Mouse (Mus musculus): ENCODE data around the gene Abcf1. TPM values are rescaled to one million over a fixed set of nuclear protein-coding genes. Genes with fewer than 3 reads are reported as not detected.

The Abcf1 gene
- polyA plus RNA-seq, 1 experiment from 2014 or later: 55.8 TPM

DNA sequence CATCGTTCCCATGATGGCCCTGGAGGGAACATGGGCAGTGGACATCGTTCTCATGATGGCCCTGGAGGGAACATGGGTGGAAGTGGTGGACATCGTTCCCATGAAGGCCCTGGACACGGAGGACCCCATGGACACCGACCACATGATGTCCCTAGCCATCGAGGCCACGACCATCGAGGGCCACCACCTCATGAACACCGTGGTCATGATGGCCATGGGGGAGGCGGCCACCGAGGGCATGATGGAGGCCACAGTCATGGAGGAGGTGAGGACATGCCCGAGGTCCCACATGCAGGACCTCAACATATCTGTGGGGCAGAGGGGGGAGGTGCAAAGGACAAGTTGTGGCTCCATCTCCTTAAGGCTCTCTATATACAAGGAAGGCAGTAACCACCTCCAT, 38.9 kb downstream of the Abcf1 start:
- H3K27ac ChIP-seq (ENCODE audit: low read depth, low read length): no peak overlapping the region
- no peaks in the 10 kb centered on the region for H3K4me1 ChIP-seq (ENCODE audit: control insufficient read depth, insufficient read depth, low read length)
- no peak overlapping the region for H3K4me3 ChIP-seq (ENCODE audit: low read depth, low read length)
- H3K9me3 ChIP-seq (replicated peaks; ENCODE audit: control insufficient read depth, low read length): no peaks in the 10 kb centered on the region
- DNase-seq (ENCODE audit: low spot score) (no peak), ATAC-seq (no peak)
- no peak overlapping the region for H3K4me2 ChIP-seq (ENCODE audit: low read length)
- WGBS: 98% methylated on average over 12 of the region's 12 CpGs
- no peaks in the 10 kb centered on the region for H3K27me3 ChIP-seq (replicated peaks; ENCODE audit: control insufficient read depth, insufficient read depth, low read length)
- no peak overlapping the region for H3K9ac ChIP-seq (ENCODE audit: low read length)
- H3K36me3 ChIP-seq (ENCODE audit: control insufficient read depth, insufficient read depth, low read length): peaks cover 55% of the 10 kb centered on the region

DNA sequence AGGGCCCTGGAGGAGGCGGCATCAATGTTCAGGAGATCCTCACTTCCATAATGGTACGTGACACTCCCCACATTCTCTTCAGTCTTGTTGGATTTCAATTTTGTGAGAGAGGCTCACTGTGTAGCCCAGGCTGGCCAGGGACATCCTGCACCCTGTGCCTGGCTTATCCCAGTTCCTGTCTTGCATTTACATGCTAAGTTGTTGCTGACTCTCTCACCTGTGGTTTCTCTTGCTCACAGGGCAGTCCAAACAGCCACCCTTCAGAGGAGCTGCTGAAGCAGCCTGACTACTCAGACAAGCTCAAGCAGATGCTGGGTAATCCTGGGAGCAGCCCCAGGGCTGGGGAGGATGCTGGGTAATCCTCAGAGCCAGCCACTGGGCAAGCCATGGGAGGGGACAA, 40.0 kb downstream of the Abcf1 start:
- ATAC-seq (no peak), DNase-seq (ENCODE audit: low spot score) (no peak)
- H3K9ac ChIP-seq (ENCODE audit: low read length): no peak overlapping the region
- H3K36me3 ChIP-seq (ENCODE audit: control insufficient read depth, insufficient read depth, low read length): peaks cover 66% of the 10 kb centered on the region
- H3K27me3 ChIP-seq (replicated peaks; ENCODE audit: control insufficient read depth, insufficient read depth, low read length): no peaks in the 10 kb centered on the region
- no peaks in the 10 kb centered on the region for H3K4me1 ChIP-seq (ENCODE audit: control insufficient read depth, insufficient read depth, low read length)
- H3K27ac ChIP-seq (ENCODE audit: low read depth, low read length): no peak overlapping the region
- 91% methylated on average over 2 of the region's 2 CpGs for WGBS
- H3K4me3 ChIP-seq (ENCODE audit: low read depth, low read length): no peak overlapping the region
- H3K4me2 ChIP-seq (ENCODE audit: low read length): no peak overlapping the region
- no peaks in the 10 kb centered on the region for H3K9me3 ChIP-seq (replicated peaks; ENCODE audit: control insufficient read depth, low read length)

GRCm38 (mm10) chr17:35927471-35927870, 42.1 kb downstream of the Abcf1 start:
- no peak for DNase-seq (ENCODE audit: low spot score)
- Histone ChIP-seq H3K9me3 (replicated peaks; ENCODE audit: control insufficient read depth, low read length) (no peaks in the 10 kb centered on the region), H3K4me2 (ENCODE audit: low read length) (no peak overlapping the region), H3K27me3 (replicated peaks; ENCODE audit: control insufficient read depth, insufficient read depth, low read length) (no peaks in the 10 kb centered on the region), H3K4me3 (ENCODE audit: low read depth, low read length) (no peak overlapping the region), H3K4me1 (ENCODE audit: control insufficient read depth, insufficient read depth, low read length) (no peaks in the 10 kb centered on the region), H3K27ac (ENCODE audit: low read depth, low read length) (no peak overlapping the region), H3K9ac (ENCODE audit: low read length) (no peak overlapping the region), H3K36me3 (ENCODE audit: control insufficient read depth, insufficient read depth, low read length) (peaks cover 77% of the 10 kb centered on the region)
- 79% methylated on average over 1 of the region's 1 CpGs for WGBS
- ATAC-seq: no peak

- Histone ChIP-seq H3K9ac (ENCODE audit: low read length) (no peak overlapping the region), H3K27ac (ENCODE audit: low read depth, low read length) (no peak overlapping the region), H3K36me3 (ENCODE audit: control insufficient read depth, insufficient read depth, low read length) (peaks cover 48% of the 10 kb centered on the region), H3K4me1 (ENCODE audit: control insufficient read depth, insufficient read depth, low read length) (peaks cover 20% of the 10 kb centered on the region), H3K4me3 (ENCODE audit: low read depth, low read length) (no peak overlapping the region), H3K9me3 (replicated peaks; ENCODE audit: control insufficient read depth, low read length) (no peaks in the 10 kb centered on the region), H3K27me3 (replicated peaks; ENCODE audit: control insufficient read depth, insufficient read depth, low read length) (no peaks in the 10 kb centered on the region), H3K4me2 (ENCODE audit: low read length) (no peak overlapping the region)
- ATAC-seq: no peak
- no peak for DNase-seq (ENCODE audit: low spot score)
- 91% methylated on average over 4 of the region's 4 CpGs for WGBS
Measured at GRCm38 (mm10) chr17:35923281-35923680, 46.3 kb downstream of the Abcf1 start.

DNA sequence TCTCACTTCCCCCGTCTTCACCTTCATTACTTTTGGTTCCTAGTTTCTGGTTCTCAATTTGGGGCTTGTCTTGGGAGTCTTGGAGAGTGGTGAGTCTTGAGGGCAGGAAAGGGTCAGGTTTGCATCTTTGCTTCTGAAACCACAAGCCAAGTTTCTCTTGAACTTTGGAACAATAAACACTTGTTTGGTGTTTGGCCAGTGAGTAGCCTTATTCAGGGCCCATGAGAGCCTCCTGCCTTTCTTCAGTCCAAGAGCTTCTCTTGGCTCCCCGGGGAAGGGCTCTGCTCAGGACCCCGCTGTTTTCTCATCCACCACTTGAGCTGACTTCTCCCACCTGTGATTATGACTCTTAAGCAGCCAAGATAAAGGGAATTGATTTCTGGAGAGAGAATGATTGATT, 47.0 kb downstream of the Abcf1 start:
- Histone ChIP-seq H3K4me1 (ENCODE audit: control insufficient read depth, insufficient read depth, low read length) (peaks cover 20% of the 10 kb centered on the region), H3K27ac (ENCODE audit: low read depth, low read length) (no peak overlapping the region; the same call in 1 of the 2 replicates), H3K4me2 (ENCODE audit: low read length) (no peak overlapping the region), H3K9me3 (replicated peaks; ENCODE audit: control insufficient read depth, low read length) (no peaks in the 10 kb centered on the region), H3K27me3 (replicated peaks; ENCODE audit: control insufficient read depth, insufficient read depth, low read length) (no peaks in the 10 kb centered on the region), H3K9ac (ENCODE audit: low read length) (no peak overlapping the region), H3K4me3 (ENCODE audit: low read depth, low read length) (no peak overlapping the region), H3K36me3 (ENCODE audit: control insufficient read depth, insufficient read depth, low read length) (peaks cover 43% of the 10 kb centered on the region)
- ATAC-seq (no peak), DNase-seq (ENCODE audit: low spot score) (no peak)
- WGBS: 82% methylated on average over 3 of the region's 3 CpGs

GRCm38 (mm10) chr17:35921710-35922109, 47.9 kb downstream of the Abcf1 start:
- no peaks in the 10 kb centered on the region for H3K27me3 ChIP-seq (replicated peaks; ENCODE audit: control insufficient read depth, insufficient read depth, low read length)
- H3K27ac ChIP-seq (ENCODE audit: low read depth, low read length): no peak overlapping the region
- H3K9ac ChIP-seq (ENCODE audit: low read length): no peak overlapping the region
- DNase-seq (ENCODE audit: low spot score): no peak
- peaks cover 40% of the 10 kb centered on the region for H3K36me3 ChIP-seq (ENCODE audit: control insufficient read depth, insufficient read depth, low read length)
- 90% methylated on average over 4 of the region's 4 CpGs for WGBS
- H3K9me3 ChIP-seq (replicated peaks; ENCODE audit: control insufficient read depth, low read length): no peaks in the 10 kb centered on the region
- H3K4me2 ChIP-seq (ENCODE audit: low read length): no peak overlapping the region
- peaks cover 20% of the 10 kb centered on the region for H3K4me1 ChIP-seq (ENCODE audit: control insufficient read depth, insufficient read depth, low read length)
- no peak overlapping the region for H3K4me3 ChIP-seq (ENCODE audit: low read depth, low read length)
- no peak for ATAC-seq

DNA sequence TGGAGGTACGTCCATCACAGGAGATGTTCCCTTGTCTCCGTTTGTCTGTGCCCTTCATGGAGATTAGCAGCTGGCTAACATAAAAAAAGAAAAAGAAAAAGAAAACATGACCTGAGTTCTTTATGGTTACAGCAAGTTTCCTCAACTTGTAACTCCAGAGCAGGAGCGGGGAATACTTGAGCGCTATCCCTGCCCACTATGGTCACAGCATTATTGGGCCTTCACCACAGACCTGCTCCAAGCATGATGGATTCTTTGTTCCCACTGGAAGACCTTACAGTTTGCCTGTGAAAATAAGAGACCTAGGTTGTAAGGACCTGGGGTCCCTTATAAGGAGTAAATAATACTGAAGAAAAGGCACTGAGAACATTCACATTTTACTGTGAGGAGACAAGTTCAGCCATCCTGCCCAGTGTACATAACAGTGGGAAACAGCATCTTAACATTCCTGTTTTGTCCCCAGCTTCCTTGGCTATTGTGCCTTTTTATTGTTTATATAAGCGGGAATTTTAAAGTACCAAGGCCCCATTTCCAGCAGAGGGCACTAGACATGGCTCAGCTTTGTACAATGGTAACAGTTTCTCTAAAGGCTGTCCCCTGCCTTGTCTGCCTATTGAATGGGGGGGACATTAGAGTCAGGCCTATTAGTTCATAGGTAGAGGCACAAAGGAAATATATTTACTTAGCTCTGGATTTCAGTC, 48.5 kb downstream of the Abcf1 start:
- ATAC-seq: no peak
- H3K27me3 ChIP-seq (replicated peaks; ENCODE audit: control insufficient read depth, insufficient read depth, low read length): no peaks in the 10 kb centered on the region
- no peak overlapping the region for H3K9ac ChIP-seq (ENCODE audit: low read length)
- H3K4me3 ChIP-seq (ENCODE audit: low read depth, low read length): no peak overlapping the region
- peaks cover 33% of the 10 kb centered on the region for H3K36me3 ChIP-seq (ENCODE audit: control insufficient read depth, insufficient read depth, low read length)
- peak overlapping the region; percentile 87 for H3K4me2 ChIP-seq (ENCODE audit: low read length)
- H3K27ac ChIP-seq (ENCODE audit: low read depth, low read length): peak overlapping the region; percentile 93; the same call in 1 of the 2 replicates
- no peaks in the 10 kb centered on the region for H3K9me3 ChIP-seq (replicated peaks; ENCODE audit: control insufficient read depth, low read length)
- WGBS: 69% methylated on average over 5 of the region's 5 CpGs
- DNase-seq (ENCODE audit: low spot score): peak; percentile 75
- H3K4me1 ChIP-seq (ENCODE audit: control insufficient read depth, insufficient read depth, low read length): peaks cover 20% of the 10 kb centered on the region

- Histone ChIP-seq H3K4me3 (ENCODE audit: low read depth, low read length) (peak overlapping the region; percentile 64; the same call in 1 of the 2 replicates), H3K36me3 (ENCODE audit: control insufficient read depth, insufficient read depth, low read length) (peaks cover 28% of the 10 kb centered on the region), H3K9me3 (replicated peaks; ENCODE audit: control insufficient read depth, low read length) (no peaks in the 10 kb centered on the region), H3K27me3 (replicated peaks; ENCODE audit: control insufficient read depth, insufficient read depth, low read length) (no peaks in the 10 kb centered on the region), H3K27ac (ENCODE audit: low read depth, low read length) (peak overlapping the region; percentile 93; the same call in 1 of the 2 replicates), H3K9ac (ENCODE audit: low read length) (peak overlapping the region; percentile 73; the same call in 1 of the 2 replicates), H3K4me1 (ENCODE audit: control insufficient read depth, insufficient read depth, low read length) (peaks cover 23% of the 10 kb centered on the region), H3K4me2 (ENCODE audit: low read length) (peak overlapping the region; percentile 87)
- WGBS: 90% methylated on average over 1 of the region's 1 CpGs
- DNase-seq (ENCODE audit: low spot score) (no peak), ATAC-seq (no peak)
Measured at GRCm38 (mm10) chr17:35920384-35920783, 49.2 kb downstream of the Abcf1 start.

GRCm38 (mm10) chr17:35919864-35920301, 49.7 kb downstream of the Abcf1 start:
- Histone ChIP-seq H3K36me3 (ENCODE audit: control insufficient read depth, insufficient read depth, low read length) (peaks cover 23% of the 10 kb centered on the region), H3K9me3 (replicated peaks; ENCODE audit: control insufficient read depth, low read length) (no peaks in the 10 kb centered on the region), H3K4me2 (ENCODE audit: low read length) (peak overlapping the region; percentile 87), H3K27ac (ENCODE audit: low read depth, low read length) (peak overlapping the region; percentile 93), H3K4me3 (ENCODE audit: low read depth, low read length) (peak overlapping the region; percentile 64), H3K9ac (ENCODE audit: low read length) (peak overlapping the region; percentile 73), H3K27me3 (replicated peaks; ENCODE audit: control insufficient read depth, insufficient read depth, low read length) (no peaks in the 10 kb centered on the region), H3K4me1 (ENCODE audit: control insufficient read depth, insufficient read depth, low read length) (peaks cover 25% of the 10 kb centered on the region)
- WGBS: 46% methylated on average over 6 of the region's 6 CpGs
- no peak for ATAC-seq
- no peak for DNase-seq (ENCODE audit: low spot score)

Data from forebrain, embryonic 14.5 days (tissue).